Mouse (Mus musculus): Measurements from ENCODE around the gene Taar8c.
"Not testable (repeated sequence)": the region's sequence is repeated elsewhere in the genome, so short reads cannot be mapped to it uniquely, and the experiment has no call there.

The Taar8c gene

DNA sequence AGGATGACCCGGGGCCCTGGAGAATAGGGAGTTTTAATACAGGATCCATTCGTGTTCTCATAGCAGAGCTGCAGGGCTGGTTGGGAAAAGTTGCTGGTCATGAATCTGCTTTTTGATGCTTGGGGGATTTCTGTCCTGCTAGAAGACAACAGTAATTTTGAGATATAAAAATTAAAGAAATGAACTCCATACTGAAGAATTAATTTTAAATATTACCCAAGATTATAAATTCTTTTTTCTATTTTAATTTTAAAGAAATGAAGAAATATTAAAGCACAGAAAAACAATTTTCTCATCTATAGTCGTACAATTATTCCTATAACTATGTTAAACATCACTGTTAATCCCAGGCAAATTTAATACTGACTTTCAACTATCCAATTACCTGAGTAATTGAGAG lies at the start of gene Taar8c:
Gene Taar8c, minus strand, starts transcription at position 101 of the 400 bp plus-strand sequence.
- not testable (repeated sequence) for DNase-seq (ENCODE audit: low read depth)

DNA sequence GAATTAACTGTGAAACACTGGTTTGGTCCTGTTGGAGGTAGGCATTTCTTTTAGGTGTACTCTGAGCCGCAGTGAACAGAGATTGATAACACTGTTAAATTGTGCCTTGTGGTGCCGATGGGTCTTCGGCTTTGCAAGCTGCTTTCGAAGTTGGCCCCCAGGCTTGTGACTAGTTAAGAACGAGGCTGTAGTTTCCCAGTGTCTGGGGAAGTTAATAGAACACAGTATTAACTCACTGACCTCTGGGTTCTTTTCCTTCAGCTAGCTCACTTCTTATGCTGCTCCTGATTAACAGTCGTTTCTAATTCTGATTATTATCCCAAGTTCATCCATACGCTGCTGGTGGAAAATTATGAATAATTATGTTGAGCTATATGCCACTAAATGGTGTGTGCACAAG lies 48.4 kb upstream of the Taar8c start:
- DNase-seq (ENCODE audit: low read depth) = no peak

DNA sequence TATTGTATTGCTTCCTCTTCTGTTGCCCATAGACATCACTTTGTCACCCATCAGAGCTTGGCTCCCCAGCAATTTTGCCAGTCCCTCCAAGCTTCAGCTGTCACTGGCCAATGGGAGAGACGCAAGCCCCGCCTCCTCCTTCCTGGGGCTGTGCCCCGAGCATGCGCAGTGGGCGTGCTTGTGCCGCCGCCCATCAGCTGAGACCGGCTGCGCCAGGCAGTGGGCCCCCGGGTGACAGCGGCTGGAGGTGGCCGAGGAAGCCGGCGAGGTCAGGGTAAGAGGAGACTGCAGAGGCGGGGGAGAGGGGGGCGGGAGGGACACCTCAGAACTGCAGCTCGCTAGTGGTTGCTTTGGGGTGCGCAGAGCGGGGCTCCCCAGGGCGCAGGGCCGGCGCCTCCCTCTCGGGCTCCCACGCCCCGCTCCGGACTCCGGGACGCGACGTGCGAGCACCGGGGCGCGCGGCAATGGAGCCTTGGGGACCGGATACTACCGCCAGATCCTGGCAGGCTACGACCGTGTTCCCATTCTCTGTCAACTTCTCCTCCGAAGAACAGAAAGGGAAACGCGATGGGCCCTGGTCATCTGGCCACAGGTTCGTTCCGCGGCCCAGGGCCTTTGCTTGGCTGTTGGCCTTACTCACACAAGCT lies 47.5 kb upstream of the Taar8c start, which contains the start of gene Stx7:
Gene Stx7, plus strand, starts transcription at position 168 of the 647 bp plus-strand sequence.
- DNase-seq (ENCODE audit: low read depth) = peak; percentile 88

DNA sequence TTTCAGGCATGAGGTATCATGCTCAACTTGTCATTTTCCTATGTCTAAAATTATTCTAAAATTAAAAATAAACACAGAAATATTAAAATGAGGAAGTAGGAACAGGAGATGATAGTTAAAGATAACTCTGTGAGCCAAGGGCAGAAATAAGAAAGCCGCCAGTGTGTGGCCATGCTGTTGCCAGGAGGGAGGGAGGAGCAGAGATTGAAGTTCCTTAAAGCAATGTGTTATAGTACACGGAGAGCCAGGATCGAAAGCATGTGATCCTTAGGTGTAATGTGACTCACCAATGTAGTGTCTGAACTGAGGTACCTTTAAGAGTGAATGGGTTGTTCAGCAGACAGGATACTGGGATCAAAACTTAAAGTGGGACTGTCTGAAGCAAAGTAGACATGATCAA lies 41.0 kb upstream of the Taar8c start:
- no peak for DNase-seq (ENCODE audit: low read depth)

DNA sequence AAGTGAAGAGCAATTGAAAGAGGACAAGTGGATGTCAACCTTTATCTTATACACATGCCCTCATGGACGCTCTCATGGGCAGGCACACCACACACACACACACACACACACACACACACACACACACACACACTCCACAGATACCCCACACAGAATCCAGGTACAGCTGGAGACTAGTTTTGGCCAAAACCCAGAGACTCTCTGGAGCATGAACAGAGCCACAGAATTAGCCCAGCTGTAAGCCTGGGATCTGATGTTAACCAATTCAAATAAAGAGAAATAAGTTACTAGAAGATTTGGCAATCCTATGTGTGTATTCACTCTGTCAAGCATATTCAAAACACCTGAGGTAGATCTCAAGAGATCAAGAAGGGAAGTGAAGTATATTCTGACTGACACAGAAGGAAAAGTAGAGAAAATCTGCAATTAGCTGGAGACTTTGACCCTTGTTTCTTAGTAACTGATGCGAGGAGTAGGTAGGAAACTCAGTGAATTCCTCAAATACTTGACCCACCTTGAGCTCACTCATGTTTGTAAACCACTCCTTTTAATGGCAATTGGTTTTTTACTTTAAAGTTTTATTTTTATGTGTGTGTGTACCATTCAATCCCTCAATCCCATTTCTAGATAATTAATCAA lies 37.0 kb upstream of the Taar8c start:
- no peak for DNase-seq (ENCODE audit: low read depth)

DNA sequence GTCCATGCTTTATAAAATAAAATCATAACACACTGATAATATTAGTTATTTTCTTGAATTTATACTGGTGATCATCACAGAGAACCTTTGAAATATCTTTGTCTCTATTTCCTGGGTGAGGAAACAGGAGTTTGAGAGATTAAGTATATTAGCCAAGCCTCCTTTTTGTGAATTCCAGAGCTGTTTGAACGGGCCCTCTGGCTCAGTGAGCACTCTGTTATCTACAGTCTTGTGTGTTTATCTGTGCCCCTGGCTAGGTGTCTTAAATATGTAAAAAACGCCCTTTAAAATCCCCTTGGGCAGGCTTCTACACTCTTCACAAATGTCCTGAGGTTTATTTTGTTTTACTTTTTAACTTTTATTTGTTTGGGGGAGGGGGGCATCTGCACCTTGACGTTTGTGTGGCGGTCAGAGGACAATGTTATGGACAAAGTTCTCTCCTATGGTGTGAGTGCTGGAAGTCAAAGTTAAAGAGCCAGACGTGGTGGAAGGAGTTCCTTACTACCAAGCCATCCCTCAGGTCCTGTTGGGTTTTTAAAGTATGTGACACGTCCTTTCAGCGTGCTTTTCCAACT lies 32.4 kb upstream of the Taar8c start:
- DNase-seq (ENCODE audit: low read depth) = no peak

DNA sequence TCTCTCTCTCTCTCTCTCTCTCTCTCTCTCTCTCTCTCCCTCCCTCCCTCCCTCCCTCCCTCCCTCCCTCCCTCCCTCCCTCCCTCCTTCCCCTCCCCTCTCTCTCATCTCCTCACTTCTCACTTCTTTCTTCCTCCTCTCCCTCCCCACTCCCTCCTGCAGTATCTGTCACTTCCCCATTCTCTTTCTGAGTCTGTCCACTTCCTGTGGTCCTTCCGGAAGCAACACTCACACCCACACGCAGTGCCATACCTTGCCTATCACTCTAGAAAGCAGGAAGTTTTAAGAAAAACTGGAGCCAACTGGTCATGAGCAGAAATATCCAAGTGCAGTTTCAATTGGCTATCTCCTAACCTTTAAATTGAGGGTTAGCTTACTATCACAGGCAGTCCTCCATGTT lies 31.4 kb upstream of the Taar8c start:
- no peak for DNase-seq (ENCODE audit: low read depth)

DNA sequence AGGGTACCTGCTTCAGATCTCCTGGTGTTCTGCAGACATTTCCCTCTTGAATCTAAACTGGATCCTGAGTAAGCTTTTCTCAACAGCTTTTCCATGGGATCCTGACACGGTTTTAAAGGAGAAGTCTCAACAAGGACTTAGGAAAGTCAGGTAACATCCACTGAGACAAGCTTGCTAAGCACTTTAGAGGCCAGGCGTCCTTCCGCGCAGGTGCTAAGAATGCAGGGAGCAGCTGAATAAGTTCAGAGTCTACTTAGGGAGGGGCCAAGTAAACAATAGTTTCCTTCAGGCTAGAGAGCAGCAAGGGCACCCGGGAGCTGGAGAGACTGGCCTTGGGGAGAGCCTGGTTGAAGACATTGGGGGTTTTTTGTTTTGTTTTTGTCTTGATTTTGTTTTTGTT lies 30.6 kb upstream of the Taar8c start:
- DNase-seq (ENCODE audit: low read depth) = no peak

DNA sequence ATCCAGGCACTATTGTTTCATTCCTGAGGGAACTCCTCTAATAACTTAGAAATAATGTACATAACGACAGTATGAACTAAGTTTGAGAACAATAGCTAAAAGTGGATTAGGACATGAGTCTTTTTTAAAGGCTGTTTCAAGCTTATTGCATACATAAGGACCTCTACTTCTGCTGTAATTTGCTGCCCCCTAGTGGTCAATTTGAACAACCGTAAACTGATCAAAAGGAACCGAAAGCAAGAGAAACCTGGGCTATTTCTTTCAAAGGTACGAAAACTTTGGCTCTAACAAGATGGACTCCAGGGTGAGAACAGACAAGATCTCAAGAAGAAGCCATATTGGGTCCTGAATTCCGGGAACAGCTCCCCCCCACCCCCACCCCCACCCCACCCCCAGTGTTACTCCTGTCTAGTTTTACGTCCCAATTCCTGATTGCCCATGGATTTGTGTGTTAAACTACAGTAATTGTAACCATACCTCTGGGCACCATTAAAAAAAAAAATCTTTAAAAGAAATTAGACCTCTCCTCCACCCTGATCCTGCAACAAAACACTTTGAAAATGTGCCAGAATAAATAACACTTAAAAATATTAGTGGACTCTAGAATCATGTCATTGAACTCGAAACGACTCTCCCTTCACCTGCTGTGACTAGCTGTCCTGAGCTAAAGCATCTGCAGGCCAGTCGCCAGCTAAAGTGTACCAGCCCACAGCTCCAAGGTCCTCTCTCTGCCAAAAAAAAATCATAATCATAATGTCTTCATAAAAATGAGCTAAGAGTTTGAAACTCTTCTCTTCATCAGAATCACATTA lies 29.9 kb upstream of the Taar8c start:
- peak; percentile 68 for DNase-seq (ENCODE audit: low read depth)

DNA sequence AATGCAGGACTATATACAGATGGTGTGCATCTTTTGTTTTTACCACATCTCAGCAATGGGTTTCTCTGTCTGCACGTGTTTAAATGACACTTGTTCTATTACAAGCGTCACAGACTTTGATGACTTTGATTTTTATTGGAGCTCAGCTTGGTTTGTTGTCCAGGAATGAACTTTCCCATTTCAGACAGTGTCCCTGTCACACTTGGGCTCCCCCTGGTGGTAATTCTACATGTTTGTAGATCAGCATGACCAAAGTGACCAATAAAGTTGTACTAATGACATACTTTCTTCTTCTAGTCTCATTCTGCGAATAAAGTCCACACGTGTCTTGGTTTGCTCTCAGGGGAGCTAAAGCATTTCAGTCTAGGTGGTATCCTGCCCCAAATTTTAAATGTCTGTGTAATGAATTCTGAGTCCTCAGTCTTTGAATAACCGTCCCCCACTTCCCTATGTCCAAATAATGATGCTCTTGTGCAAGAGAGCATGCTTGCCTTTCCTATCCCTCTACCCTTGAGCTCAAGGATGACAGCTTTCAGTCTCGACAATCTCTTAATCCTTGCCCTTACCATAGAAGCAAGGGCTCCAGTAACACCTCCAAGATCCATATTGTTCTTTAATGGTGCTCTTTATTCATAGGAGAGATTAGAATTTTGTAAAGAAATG lies 9.5 kb upstream of the Taar8c start:
- DNase-seq (ENCODE audit: low read depth) = no peak

DNA sequence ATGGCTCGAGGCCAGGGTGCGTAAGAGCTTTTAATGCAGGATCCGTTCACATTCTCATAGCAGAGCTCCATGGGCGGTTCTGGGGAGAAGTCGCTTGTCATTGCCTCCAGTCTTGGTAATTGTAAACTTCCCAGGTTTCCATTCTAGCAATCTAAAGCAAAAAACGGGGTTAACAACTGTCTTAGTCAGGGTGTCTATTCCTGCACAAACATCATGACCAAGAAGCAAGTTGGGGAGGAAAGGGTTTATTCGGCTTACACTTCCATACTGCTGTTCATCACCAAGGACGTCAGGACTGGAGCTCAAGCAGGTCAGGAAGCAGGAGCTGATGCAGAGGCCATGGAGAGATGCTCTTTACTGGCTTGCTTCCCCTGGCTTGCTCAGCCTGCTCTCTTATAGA lies 7.7 kb upstream of the Taar8c start, which contains the start of gene Taar9:
Gene Taar9, minus strand, starts transcription at position 101 of the 400 bp plus-strand sequence.
- not testable (repeated sequence) for DNase-seq (ENCODE audit: low read depth)

- DNase-seq (ENCODE audit: low read depth) = no peak
Measured at GRCm38 (mm10) chr10:24108236-24108635, 6.5 kb upstream of the Taar8c start.

DNA sequence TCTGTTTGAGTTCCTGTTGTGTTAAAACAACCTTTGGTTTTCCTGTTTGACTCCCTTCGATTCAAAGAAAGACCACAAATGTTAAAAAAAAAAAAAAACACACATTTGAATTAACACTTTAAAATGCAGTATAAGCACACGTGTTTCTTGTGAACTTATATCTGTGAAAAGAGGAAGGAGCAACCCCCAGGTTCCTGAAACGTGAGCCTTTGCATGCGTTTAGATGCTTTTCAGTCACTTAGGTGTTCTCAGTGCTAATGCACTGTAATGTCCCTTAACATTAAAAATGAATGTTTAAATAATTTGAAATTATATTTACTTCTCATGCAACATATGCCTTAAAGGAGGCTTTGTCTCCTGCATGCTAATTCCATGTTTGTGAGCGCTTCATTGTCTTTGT lies 6.0 kb upstream of the Taar8c start:
- no peak for DNase-seq (ENCODE audit: low read depth)

- not testable (repeated sequence) for DNase-seq (ENCODE audit: low read depth)
Measured at GRCm38 (mm10) chr10:24103299-24103698, 1.6 kb upstream of the Taar8c start.

- not testable (repeated sequence) for DNase-seq (ENCODE audit: low read depth)
Measured at GRCm38 (mm10) chr10:24097010-24097409, 4.7 kb downstream of the Taar8c start.

DNA sequence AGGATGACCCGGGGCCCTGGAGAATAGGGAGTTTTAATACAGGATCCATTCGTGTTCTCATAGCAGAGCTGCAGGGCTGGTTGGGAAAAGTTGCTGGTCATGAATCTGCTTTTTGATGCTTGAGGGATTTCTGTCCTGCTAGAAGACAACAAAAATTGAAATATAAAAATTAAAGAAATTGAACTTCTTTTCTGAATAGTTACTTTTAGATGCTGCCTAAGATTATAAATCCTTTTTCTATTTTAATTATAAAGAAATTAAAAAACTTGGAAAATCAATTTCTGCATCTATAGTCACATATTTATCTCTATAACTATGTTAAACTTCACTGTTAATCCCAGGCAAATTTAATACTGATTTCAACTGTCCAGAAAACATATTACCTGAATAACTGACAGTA lies 9.5 kb downstream of the Taar8c start, which contains the start of gene Taar8b:
Gene Taar8b, minus strand, starts transcription at position 101 of the 400 bp plus-strand sequence.
- no peak for DNase-seq (ENCODE audit: low read depth)

- DNase-seq (ENCODE audit: low read depth) = no peak
Measured at GRCm38 (mm10) chr10:24087168-24087567, 14.5 kb downstream of the Taar8c start.

- DNase-seq (ENCODE audit: low read depth) = no peak
Measured at GRCm38 (mm10) chr10:24086555-24086954, 15.2 kb downstream of the Taar8c start.

DNA sequence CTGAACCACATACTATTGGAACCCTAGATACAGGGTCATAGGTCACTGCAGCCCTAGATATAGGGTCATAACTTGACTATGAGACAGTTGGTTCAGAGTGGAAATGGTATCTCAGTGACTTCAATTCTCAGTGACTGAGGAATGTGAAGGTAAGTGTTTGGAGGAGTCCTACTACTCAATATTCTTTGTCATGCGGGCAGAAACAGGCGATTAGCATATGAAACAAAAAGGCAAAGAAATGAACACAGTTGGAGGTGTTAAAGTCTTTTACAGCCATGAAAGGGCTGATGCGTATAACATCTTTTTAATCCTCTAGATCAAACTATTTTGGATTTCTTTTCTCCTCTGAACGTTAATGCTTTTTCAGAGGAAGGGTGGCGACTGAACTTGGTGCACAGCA lies 15.8 kb downstream of the Taar8c start:
- DNase-seq (ENCODE audit: low read depth) = no peak

GRCm38 (mm10) chr10:24080166-24080565 lies 21.5 kb downstream of the Taar8c start:
- peak; percentile 39 for DNase-seq (ENCODE audit: low read depth)

- DNase-seq (ENCODE audit: low read depth) = not testable (repeated sequence)
Measured at GRCm38 (mm10) chr10:24076200-24076599, 25.5 kb downstream of the Taar8c start, which contains the start of gene Taar8a. TSS of gene Taar8a (plus strand) at chr10:24076500.

GRCm38 (mm10) chr10:24074751-24075150 lies 27.0 kb downstream of the Taar8c start:
- DNase-seq (ENCODE audit: low read depth) = not testable (repeated sequence)
